Mouse (Mus musculus) limb, embryonic 14.5 days (tissue): ENCODE results near the gene Slc9a8. TPM values are rescaled to one million over a fixed set of nuclear protein-coding genes. Genes with fewer than 3 reads are reported as not detected.

Source experiments
- ATAC-seq: fragments of 200-750 bp; cut with Nextera tagmentation; 2 replicates; pipeline ENCODE4 v1.8.0; 2017; ENCODE audit warnings: low read depth, moderate number of reproducible peaks, moderate TSS enrichment; ENCODE audit not compliant: low FRiP score
- DNase-seq: peaks from one replicate; pipeline ENCODE4 v3.0.0-alpha.2; 2015; ENCODE audit warnings: low spot score
- H3K27ac ChIP-seq: fragments of 300-500 bp; sonication (generic); replicated peaks from 2 replicates; pipeline ENCODE4 v1.5.1; 2014; ENCODE audit warnings: low read depth, mild to moderate bottlenecking, low read length, moderate library complexity, mixed read lengths
- H3K27me3 ChIP-seq: fragments of 300-500 bp; sonication (generic); 2 replicates; pipeline ENCODE4 v1.6.1; 2014; ENCODE audit warnings: low read length, mixed read lengths; ENCODE audit not compliant: control insufficient read depth, insufficient read depth
- H3K36me3 ChIP-seq: fragments of 300-500 bp; sonication (generic); 2 replicates; pipeline ENCODE4 v1.6.1; 2014; ENCODE audit warnings: mild to moderate bottlenecking, low read length, moderate library complexity, mixed read lengths; ENCODE audit not compliant: control insufficient read depth, insufficient read depth
- H3K4me1 ChIP-seq: fragments of 300-500 bp; sonication (generic); 2 replicates; pipeline ENCODE4 v1.6.1; 2014; ENCODE audit warnings: antibody characterized with exemption, low read length, mixed read lengths; ENCODE audit not compliant: control insufficient read depth, insufficient read depth
- H3K4me2 ChIP-seq: fragments of 300-500 bp; sonication (generic); replicated peaks from 2 replicates; pipeline ENCODE4 v1.6.1; 2014; ENCODE audit warnings: low read depth, mild to moderate bottlenecking, low read length, moderate library complexity; ENCODE audit not compliant: severe bottlenecking
- H3K4me3 ChIP-seq: fragments of 300-500 bp; sonication (generic); replicated peaks from 2 replicates; pipeline ENCODE4 v1.5.1; 2014; ENCODE audit warnings: low read length
- H3K9ac ChIP-seq: fragments of 300-500 bp; sonication (generic); 2 replicates; pipeline ENCODE4 v1.6.1; 2014; ENCODE audit warnings: mild to moderate bottlenecking, low read depth, low read length, moderate library complexity; ENCODE audit not compliant: severe bottlenecking
- H3K9me3 ChIP-seq: fragments of 300-500 bp; sonication (generic); 2 replicates; pipeline ENCODE4 v1.6.1; 2016; ENCODE audit warnings: low read length; ENCODE audit not compliant: control insufficient read depth
- POLR2A ChIP-seq: fragments of 200-500 bp; IDR thresholded peaks from 2 replicates; pipeline ENCODE4 v1.8.0; 2012; ENCODE audit warnings: inconsistent platforms, mild to moderate bottlenecking, moderate library complexity, borderline replicate concordance; ENCODE audit not compliant: insufficient read depth, insufficient read length; ENCODE audit errors: extremely low read depth
- WGBS: fragments of 180-500 bp; shearing (Covaris S2); extraction: QIAGEN DNeasy Blood & Tissue Kit; methylation state at CpG from one replicate; pipeline ENCODE4 v1.1.7; 2014; 5-methylcytosine and 5-hydroxymethylcytosine counted together
- polyA plus RNA-seq, 2 experiments: library from polyadenylated mRNA; depleted of rRNA in 1 of 2; stranded (reverse) in 1 of 2; unstranded in 1 of 2; fragments of >200 nt; fragmentation: Nextera tagmentation in 1 of 2; extraction: Ambion mirVana in 1 of 2; gene quantifications; 2 replicates each; pipeline versions ENCODE4 v1.2.1 to v1.2.3; 2012 to 2014

Slc9a8 gene
- polyA plus RNA-seq, 2 experiments, result 20.1 to 43.0 TPM

DNA sequence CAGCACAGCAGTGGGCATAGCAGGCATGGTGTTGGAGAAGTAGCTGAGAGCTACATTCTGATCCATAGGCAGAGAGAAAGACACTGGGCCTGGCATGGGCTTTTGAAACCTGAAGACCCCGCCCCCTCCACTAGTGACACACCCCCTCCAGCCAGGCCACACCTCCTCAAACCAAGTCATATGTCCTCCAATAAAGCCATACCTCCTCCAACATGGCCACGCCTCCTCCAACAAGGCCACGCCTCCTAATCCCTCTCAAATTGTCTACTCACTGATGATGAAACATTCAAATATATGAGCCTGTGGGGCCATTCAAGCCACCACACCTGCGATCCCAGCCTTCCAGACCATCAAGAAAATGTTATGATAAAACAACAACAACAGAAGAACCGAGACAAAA, 7.1 kb upstream of the Slc9a8 start:
- Histone ChIP-seq H3K4me1 (no peaks in the 10 kb centered on the region), H3K4me3 (no peak overlapping the region), H3K9ac (no peak overlapping the region), H3K4me2 (no peak overlapping the region), H3K27ac (no peak overlapping the region), H3K27me3 (no peaks in the 10 kb centered on the region), H3K36me3 (no peaks in the 10 kb centered on the region), H3K9me3 (peaks cover 5% of the 10 kb centered on the region; the same call in 1 of the 2 replicates)
- DNase-seq, result no peak
- no peak for TF ChIP-seq POLR2A
- WGBS, result 85% methylated on average over 5 of the region's 5 CpGs
- ATAC-seq, result no peak

DNA sequence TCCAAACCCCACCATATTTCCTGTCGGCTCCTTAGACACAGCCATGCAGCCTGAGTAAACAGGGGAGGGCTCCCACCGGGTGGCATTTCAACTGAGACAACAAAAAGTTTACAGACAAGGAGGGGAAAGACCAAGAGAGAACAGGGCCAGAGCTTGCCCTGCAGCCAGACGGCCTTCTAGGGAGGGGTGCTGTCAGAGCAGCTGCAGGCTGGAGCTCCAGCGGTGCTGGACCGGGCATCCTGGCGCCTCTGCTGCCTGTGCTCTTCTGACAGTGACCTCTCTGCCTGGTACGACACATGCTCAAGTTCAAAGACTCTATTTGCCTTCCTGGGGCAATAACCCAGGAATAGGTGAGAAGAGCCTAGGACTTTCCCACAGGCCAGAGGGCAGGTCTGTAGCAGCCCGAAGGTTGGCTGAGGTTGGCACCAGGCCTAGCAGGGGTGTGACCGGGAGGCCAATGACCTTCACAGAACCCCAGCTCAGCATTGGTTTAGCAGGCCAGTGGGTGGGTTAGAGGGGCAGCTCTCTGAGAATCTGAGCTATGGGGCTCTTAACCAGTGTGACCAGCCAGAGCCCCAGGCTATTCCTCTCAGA, 5.4 kb upstream of the Slc9a8 start:
- no peaks in the 10 kb centered on the region for H3K36me3 ChIP-seq
- WGBS, result 69% methylated on average over 9 of the region's 9 CpGs
- H3K9ac ChIP-seq, result no peak overlapping the region
- H3K27ac ChIP-seq, result no peak overlapping the region
- H3K9me3 ChIP-seq, result peaks cover 5% of the 10 kb centered on the region; the same call in 1 of the 2 replicates
- no peak for ATAC-seq
- no peak overlapping the region for H3K4me2 ChIP-seq
- no peaks in the 10 kb centered on the region for H3K27me3 ChIP-seq
- H3K4me3 ChIP-seq, result no peak overlapping the region
- H3K4me1 ChIP-seq, result peaks cover 5% of the 10 kb centered on the region
- no peak for TF ChIP-seq POLR2A
- no peak for DNase-seq

DNA sequence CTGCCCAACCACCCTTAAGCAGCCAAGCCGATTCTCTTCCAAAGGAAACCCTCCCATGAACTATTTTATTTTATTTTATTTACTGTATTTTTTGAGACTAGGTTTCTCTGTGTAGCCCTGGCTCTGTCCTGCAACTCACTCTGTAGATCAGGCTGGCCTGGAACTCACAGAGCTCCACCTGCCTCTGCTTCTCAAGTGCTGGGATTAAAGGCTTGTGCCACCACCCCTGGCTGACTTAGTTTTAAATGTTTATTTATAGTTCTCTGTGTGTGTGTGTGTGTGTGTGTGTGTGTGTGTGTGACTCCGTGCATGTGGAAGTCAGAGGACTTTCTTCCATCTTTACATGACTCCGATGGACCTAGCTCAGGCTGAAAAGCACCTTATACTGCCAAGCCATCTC, 4.5 kb upstream of the Slc9a8 start:
- no peak overlapping the region for H3K27ac ChIP-seq
- H3K4me2 ChIP-seq, result no peak overlapping the region
- no peak for TF ChIP-seq POLR2A
- H3K36me3 ChIP-seq, result no peaks in the 10 kb centered on the region
- no peak overlapping the region for H3K9ac ChIP-seq
- H3K4me3 ChIP-seq, result no peak overlapping the region
- no peak for DNase-seq
- peaks cover 5% of the 10 kb centered on the region; the same call in 1 of the 2 replicates for H3K9me3 ChIP-seq
- H3K4me1 ChIP-seq, result peaks cover 5% of the 10 kb centered on the region
- ATAC-seq, result no peak
- WGBS, result 79% methylated on average over 3 of the region's 3 CpGs
- no peaks in the 10 kb centered on the region for H3K27me3 ChIP-seq

DNA sequence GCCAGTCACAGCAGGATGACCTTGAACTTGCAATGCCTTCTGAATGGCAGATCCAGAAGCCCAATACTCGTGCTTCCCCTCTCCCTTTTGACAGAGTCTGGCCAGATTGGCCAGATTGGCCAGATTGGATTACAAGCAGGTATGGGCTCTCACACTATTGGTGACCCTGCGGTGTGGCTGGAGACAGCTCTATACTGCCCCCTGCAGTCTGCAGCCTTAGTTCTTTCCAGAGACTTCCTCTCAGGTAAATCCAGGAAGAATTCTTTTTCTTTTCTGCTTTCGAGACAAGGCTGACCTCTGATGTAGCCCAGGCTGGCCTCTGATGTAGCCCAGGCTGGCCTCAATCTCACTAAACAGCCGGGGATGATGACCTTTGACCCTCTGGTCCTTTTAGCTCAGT, 3.8 kb upstream of the Slc9a8 start:
- H3K9me3 ChIP-seq, result peaks cover 5% of the 10 kb centered on the region; the same call in 1 of the 2 replicates
- TF ChIP-seq POLR2A, result no peak
- no peak overlapping the region for H3K4me2 ChIP-seq
- H3K9ac ChIP-seq, result no peak overlapping the region
- H3K27me3 ChIP-seq, result no peaks in the 10 kb centered on the region
- no peak overlapping the region for H3K27ac ChIP-seq
- H3K4me1 ChIP-seq, result peaks cover 10% of the 10 kb centered on the region
- DNase-seq (peak; percentile 68), ATAC-seq (no peak)
- no peak overlapping the region for H3K4me3 ChIP-seq
- WGBS, result 38% methylated on average over 4 of the region's 4 CpGs
- no peaks in the 10 kb centered on the region for H3K36me3 ChIP-seq

DNA sequence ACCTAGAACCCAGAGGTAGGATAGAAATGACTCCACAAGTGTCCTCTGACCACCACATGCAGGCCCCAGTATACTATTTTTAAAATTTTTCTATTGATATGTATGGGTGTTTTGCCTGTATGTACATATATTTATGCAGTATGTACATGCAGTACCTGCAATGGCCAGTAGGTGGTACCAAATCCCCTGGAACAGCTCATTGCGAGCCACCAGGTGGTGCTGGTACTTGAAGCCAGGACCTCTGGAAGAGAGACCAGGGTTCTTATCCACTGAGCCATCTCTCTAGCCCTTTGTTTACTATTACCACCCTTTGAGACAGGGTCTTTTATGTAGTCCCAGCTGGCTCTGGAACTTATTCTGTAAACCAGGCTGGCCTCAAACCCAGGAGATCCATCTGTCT, 2.3 kb upstream of the Slc9a8 start:
- Histone ChIP-seq H3K27me3 (no peaks in the 10 kb centered on the region), H3K4me3 (no peak overlapping the region), H3K9me3 (peaks cover 5% of the 10 kb centered on the region; the same call in 1 of the 2 replicates), H3K9ac (no peak overlapping the region), H3K27ac (no peak overlapping the region), H3K4me1 (peaks cover 11% of the 10 kb centered on the region), H3K4me2 (no peak overlapping the region), H3K36me3 (peaks cover 3% of the 10 kb centered on the region)
- DNase-seq (peak; percentile 52), ATAC-seq (no peak)
- no peak for TF ChIP-seq POLR2A
- WGBS, result 47% methylated on average over 1 of the region's 1 CpGs
